Mouse (Mus musculus) heart, embryonic 15.5 days (tissue): ENCODE measurements at regions not wholly inside any gene's neighbourhood (a gene's known extent, or its start where the extent isn't known, plus 50 kb on each side); places are given as distances from the start of the nearest gene placed in this dataset.

ENCODE experiments used
- ATAC-seq: fragments of 200-750 bp; cut with Nextera tagmentation; replicated peaks from 2 replicates; pipeline ENCODE4 v1.8.0; 2017; ENCODE audit warnings: low read depth, moderate TSS enrichment; ENCODE audit not compliant: insufficient number of reproducible peaks, insufficient read depth, low FRiP score
- H3K27ac ChIP-seq: fragments of 300-500 bp; sonication (generic); 2 replicates; pipeline ENCODE4 v1.5.1; 2015; ENCODE audit warnings: mild to moderate bottlenecking, inconsistent platforms
- H3K27me3 ChIP-seq: fragments of 300-500 bp; sonication (generic); 2 replicates; pipeline ENCODE4 v1.6.1; 2015; ENCODE audit warnings: inconsistent platforms
- H3K36me3 ChIP-seq: fragments of 300-500 bp; sonication (generic); 2 replicates; pipeline ENCODE4 v1.6.1; 2015; ENCODE audit warnings: mild to moderate bottlenecking, inconsistent platforms
- H3K4me1 ChIP-seq: fragments of 300-500 bp; sonication (generic); replicated peaks from 2 replicates; pipeline ENCODE4 v1.6.1; 2015; ENCODE audit warnings: inconsistent platforms
- H3K4me2 ChIP-seq: fragments of 300-500 bp; sonication (generic); 2 replicates; pipeline ENCODE4 v1.6.1; 2015; ENCODE audit warnings: inconsistent platforms, mild to moderate bottlenecking, moderate library complexity
- H3K4me3 ChIP-seq: fragments of 300-500 bp; sonication (generic); 2 replicates; pipeline ENCODE4 v1.5.1; 2015; ENCODE audit warnings: mild to moderate bottlenecking, inconsistent platforms
- H3K9ac ChIP-seq: fragments of 300-500 bp; sonication (generic); 2 replicates; pipeline ENCODE4 v1.6.1; 2015; ENCODE audit warnings: mild to moderate bottlenecking, inconsistent platforms
- H3K9me3 ChIP-seq: fragments of 300-500 bp; sonication (generic); replicated peaks from 2 replicates; pipeline ENCODE4 v1.6.1; 2016; ENCODE audit warnings: inconsistent platforms
- WGBS: fragments of 180-500 bp; shearing (Covaris S2); methylation state at CpG from one replicate; pipeline ENCODE4 v1.1.7; 2015; ENCODE audit warnings: mixed read lengths; 5-methylcytosine and 5-hydroxymethylcytosine counted together

DNA sequence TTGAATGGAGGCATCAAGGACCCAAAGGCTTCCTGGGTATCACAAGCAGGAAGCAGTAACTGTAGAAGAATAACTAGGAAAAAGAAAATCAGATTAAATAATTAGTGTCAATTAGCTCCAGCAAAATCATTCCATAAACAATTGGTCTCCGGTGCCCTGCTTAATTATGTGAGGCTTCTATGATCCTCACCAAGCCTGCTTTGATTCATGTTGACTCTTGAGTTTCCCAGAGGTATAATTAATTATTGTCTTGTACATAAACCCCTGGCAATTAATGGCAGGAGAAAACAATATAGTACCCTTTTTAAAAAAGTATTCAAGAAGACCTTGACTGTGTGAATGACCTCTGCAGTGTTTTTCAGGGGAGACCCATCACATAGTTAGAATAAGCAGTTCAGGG lies 61.5 kb upstream of the Sp8 start:
- H3K9me3 ChIP-seq: no peaks in the 10 kb centered on the region
- no peaks in the 10 kb centered on the region for H3K36me3 ChIP-seq
- WGBS: 76% methylated on average over 1 of the region's 1 CpGs
- H3K4me3 ChIP-seq: no peak overlapping the region
- no peaks in the 10 kb centered on the region for H3K4me1 ChIP-seq
- H3K27me3 ChIP-seq: no peaks in the 10 kb centered on the region
- H3K27ac ChIP-seq: no peak overlapping the region
- no peak overlapping the region for H3K4me2 ChIP-seq
- no peak overlapping the region for H3K9ac ChIP-seq
- ATAC-seq: no peak

GRCm38 (mm10) chr12:118781978-118782377 lies 64.2 kb upstream of the Sp8 start:
- H3K9me3 ChIP-seq: no peaks in the 10 kb centered on the region
- WGBS: 78% methylated on average over 3 of the region's 3 CpGs

GRCm38 (mm10) chr12:118775463-118776064 lies 70.6 kb upstream of the Sp8 start:
- ATAC-seq: no peak
- 50% methylated on average over 1 of the region's 1 CpGs for WGBS
- Histone ChIP-seq H3K4me3 (no peak overlapping the region), H3K9me3 (no peaks in the 10 kb centered on the region), H3K9ac (no peak overlapping the region), H3K4me2 (no peak overlapping the region), H3K27me3 (no peaks in the 10 kb centered on the region), H3K36me3 (no peaks in the 10 kb centered on the region), H3K4me1 (peaks cover 5% of the 10 kb centered on the region; the same call in 1 of the 2 replicates), H3K27ac (no peak overlapping the region)

More at GRCm38 (mm10) chr12:118781978-118782377, 64.2 kb upstream of the Sp8 start:
- H3K27ac ChIP-seq: no peak overlapping the region
- H3K4me1 ChIP-seq: peaks cover 5% of the 10 kb centered on the region; the same call in 1 of the 2 replicates
- ATAC-seq: no peak
- H3K27me3 ChIP-seq: no peaks in the 10 kb centered on the region
- H3K4me3 ChIP-seq: no peak overlapping the region
- no peak overlapping the region for H3K9ac ChIP-seq
- no peak overlapping the region for H3K4me2 ChIP-seq
- H3K36me3 ChIP-seq: no peaks in the 10 kb centered on the region

DNA sequence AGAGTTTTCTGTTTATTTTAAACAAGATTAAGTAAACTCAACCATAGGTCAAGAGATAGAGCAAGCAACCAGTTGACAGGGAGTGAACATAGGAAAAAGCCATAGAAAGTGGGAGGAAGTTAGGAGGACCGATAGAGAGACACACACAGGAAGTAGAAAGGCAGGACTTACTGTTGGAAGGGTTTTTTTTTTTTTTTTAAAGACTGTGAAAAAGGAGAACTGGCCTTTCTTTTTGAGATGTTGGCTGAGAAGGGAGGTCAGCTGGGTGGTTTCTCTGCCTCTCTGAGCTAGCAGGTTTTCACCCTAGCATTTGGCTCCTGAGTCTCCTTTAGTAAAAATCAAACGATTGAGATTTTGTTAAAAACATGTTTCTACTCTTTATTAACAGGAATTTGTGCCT lies 73.3 kb upstream of the Sp8 start:
- H3K4me1 ChIP-seq: no peaks in the 10 kb centered on the region
- H3K4me2 ChIP-seq: no peak overlapping the region
- H3K27me3 ChIP-seq: no peaks in the 10 kb centered on the region
- H3K9ac ChIP-seq: no peak overlapping the region
- no peak for ATAC-seq
- WGBS: 62% methylated on average over 2 of the region's 2 CpGs
- no peak overlapping the region for H3K4me3 ChIP-seq
- H3K9me3 ChIP-seq: no peaks in the 10 kb centered on the region
- H3K27ac ChIP-seq: no peak overlapping the region
- H3K36me3 ChIP-seq: no peaks in the 10 kb centered on the region

GRCm38 (mm10) chr12:118766472-118766871 lies 79.7 kb upstream of the Sp8 start:
- no peak overlapping the region for H3K4me3 ChIP-seq
- H3K4me2 ChIP-seq: no peak overlapping the region
- WGBS: 67% methylated on average over 1 of the region's 1 CpGs
- H3K9ac ChIP-seq: no peak overlapping the region
- H3K4me1 ChIP-seq: no peaks in the 10 kb centered on the region
- no peaks in the 10 kb centered on the region for H3K36me3 ChIP-seq
- no peaks in the 10 kb centered on the region for H3K27me3 ChIP-seq
- H3K27ac ChIP-seq: no peak overlapping the region
- ATAC-seq: no peak
- H3K9me3 ChIP-seq: no peaks in the 10 kb centered on the region

DNA sequence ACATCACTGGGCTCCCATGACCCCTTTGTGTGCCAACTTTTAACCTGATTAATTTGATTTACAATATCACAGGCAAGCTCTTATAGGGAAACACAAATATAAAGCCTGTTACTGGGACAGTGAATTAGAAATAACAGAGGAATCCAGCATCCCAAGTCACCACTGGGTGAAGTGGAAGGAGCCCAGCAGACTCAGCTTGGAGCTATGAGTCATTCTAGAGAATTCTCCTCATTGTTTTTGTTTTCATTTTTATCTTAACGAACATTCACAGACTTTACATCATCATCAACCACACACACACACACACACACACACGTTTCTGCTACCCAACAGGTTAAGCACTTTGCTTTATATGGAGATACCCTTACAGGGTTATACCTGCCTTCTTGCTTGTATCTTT lies 92.1 kb upstream of the Sp8 start:
- Histone ChIP-seq H3K4me1 (no peaks in the 10 kb centered on the region), H3K27ac (no peak overlapping the region), H3K36me3 (no peaks in the 10 kb centered on the region), H3K27me3 (no peaks in the 10 kb centered on the region), H3K4me3 (no peak overlapping the region), H3K4me2 (no peak overlapping the region), H3K9ac (no peak overlapping the region), H3K9me3 (no peaks in the 10 kb centered on the region)
- ATAC-seq: no peak
- WGBS: 51% methylated on average over 2 of the region's 2 CpGs

DNA sequence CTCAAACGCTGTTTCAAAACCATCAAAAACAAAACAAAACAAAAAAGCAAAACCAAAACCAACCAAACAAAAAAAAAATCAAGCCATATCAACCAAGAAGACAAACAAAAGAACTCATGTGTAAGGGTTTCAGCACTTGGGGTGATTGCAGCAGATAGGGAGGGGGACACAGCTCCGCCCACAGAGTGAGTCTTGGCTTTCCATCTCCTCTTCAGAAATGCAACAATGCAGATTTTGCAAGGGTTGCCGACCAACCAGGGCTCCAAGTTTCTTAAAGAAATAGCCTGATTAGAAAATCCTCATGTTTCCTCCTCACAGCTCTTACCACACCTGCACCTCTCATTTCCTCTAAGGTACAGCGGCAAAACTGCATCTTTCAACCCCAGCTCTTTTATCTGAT lies 107.0 kb upstream of the Sp8 start:
- no peaks in the 10 kb centered on the region for H3K27me3 ChIP-seq
- no peak for ATAC-seq
- H3K4me1 ChIP-seq: no peaks in the 10 kb centered on the region
- H3K9me3 ChIP-seq: no peaks in the 10 kb centered on the region
- 61% methylated on average over 4 of the region's 4 CpGs for WGBS
- no peak overlapping the region for H3K27ac ChIP-seq
- H3K4me2 ChIP-seq: no peak overlapping the region
- no peaks in the 10 kb centered on the region for H3K36me3 ChIP-seq
- H3K9ac ChIP-seq: no peak overlapping the region
- H3K4me3 ChIP-seq: no peak overlapping the region

GRCm38 (mm10) chr12:118725891-118726290 lies 120.2 kb upstream of the Sp8 start:
- no peaks in the 10 kb centered on the region for H3K9me3 ChIP-seq

GRCm38 (mm10) chr12:118719878-118720573 lies 126.1 kb upstream of the Sp8 start:
- Histone ChIP-seq H3K4me2 (no peak overlapping the region), H3K9ac (no peak overlapping the region), H3K36me3 (no peaks in the 10 kb centered on the region), H3K27ac (no peak overlapping the region), H3K4me1 (no peaks in the 10 kb centered on the region), H3K27me3 (no peaks in the 10 kb centered on the region), H3K4me3 (no peak overlapping the region), H3K9me3 (no peaks in the 10 kb centered on the region)
- ATAC-seq: no peak
- WGBS: 77% methylated on average over 4 of the region's 4 CpGs

More at GRCm38 (mm10) chr12:118725891-118726290, 120.2 kb upstream of the Sp8 start:
- Histone ChIP-seq H3K4me3 (no peak overlapping the region), H3K4me2 (no peak overlapping the region), H3K9ac (no peak overlapping the region), H3K27ac (no peak overlapping the region), H3K4me1 (no peaks in the 10 kb centered on the region), H3K36me3 (no peaks in the 10 kb centered on the region), H3K27me3 (no peaks in the 10 kb centered on the region)
- 81% methylated on average over 4 of the region's 4 CpGs for WGBS
- ATAC-seq: no peak

DNA sequence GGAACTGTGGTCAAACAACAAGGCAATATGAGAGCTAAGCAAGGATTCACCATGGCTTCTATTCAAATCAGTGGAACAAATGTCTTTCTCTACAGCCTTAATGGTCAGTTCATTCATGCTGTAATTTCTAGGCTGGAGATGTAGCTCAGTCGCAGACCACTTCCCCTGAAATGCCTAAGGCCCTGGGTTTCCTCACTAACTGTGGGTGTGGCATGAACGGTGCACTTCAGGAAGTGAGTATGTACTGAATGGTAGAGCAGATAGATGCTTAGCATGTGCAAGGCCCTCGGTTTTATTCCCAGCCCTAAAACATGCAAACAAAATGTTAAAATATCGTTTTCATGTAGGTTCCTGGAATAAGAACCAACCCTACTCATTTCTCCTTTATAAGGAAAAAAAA lies 129.3 kb upstream of the Sp8 start:
- Histone ChIP-seq H3K4me3 (no peak overlapping the region), H3K4me2 (no peak overlapping the region), H3K9ac (no peak overlapping the region), H3K27me3 (no peaks in the 10 kb centered on the region), H3K4me1 (no peaks in the 10 kb centered on the region), H3K36me3 (no peaks in the 10 kb centered on the region), H3K9me3 (no peaks in the 10 kb centered on the region), H3K27ac (no peak overlapping the region)
- ATAC-seq: no peak
- WGBS: 64% methylated on average over 4 of the region's 4 CpGs

DNA sequence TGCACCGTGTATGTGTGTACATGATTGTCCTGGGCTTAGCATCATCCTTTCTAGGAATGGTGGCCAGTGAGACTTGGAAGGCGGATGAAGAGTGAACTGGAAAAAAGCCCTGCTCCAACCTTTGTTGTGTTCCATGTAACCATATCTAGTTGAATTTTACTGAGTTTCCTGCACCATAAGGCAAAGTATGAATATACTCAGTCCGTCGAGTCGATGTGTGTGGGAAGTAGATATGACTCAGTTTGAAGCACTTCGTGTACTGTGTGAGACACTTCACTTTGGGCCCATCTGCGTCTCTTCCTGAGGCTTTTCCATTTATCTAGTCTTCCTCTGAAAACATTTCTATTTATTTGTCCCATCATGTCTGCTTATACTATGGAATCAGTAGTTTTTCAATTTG lies 139.5 kb upstream of the Sp8 start:
- 87% methylated on average over 7 of the region's 7 CpGs for WGBS

DNA sequence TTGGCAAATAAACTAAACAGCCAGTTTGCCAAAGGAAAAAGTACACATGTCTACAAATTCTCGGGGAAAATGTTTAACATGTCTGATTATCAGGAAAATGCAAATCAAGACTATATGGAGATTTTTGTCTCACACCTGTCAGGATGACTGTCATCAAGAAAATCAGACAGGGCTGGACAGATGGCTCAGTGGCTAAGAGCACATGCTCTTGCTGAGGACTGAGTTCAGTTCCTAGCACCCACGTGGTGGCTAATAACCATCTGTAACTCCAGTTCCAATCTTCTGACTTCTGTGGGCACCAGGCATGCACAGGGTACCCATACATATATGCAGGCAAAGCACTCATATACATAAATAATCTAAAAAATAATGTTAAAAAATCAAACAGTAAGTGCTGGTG lies 141.3 kb upstream of the Sp8 start:
- Histone ChIP-seq H3K27me3 (no peaks in the 10 kb centered on the region), H3K27ac (no peak overlapping the region), H3K4me3 (no peak overlapping the region), H3K9me3 (no peaks in the 10 kb centered on the region), H3K4me1 (no peaks in the 10 kb centered on the region), H3K36me3 (no peaks in the 10 kb centered on the region), H3K4me2 (no peak overlapping the region), H3K9ac (no peak overlapping the region)
- 75% methylated on average over 2 of the region's 2 CpGs for WGBS
- ATAC-seq: no peak

More for the DNA sequence above, 139.5 kb upstream of the Sp8 start:
- Histone ChIP-seq H3K36me3 (no peaks in the 10 kb centered on the region), H3K27ac (no peak overlapping the region), H3K4me3 (no peak overlapping the region), H3K27me3 (no peaks in the 10 kb centered on the region), H3K9ac (no peak overlapping the region), H3K4me1 (no peaks in the 10 kb centered on the region), H3K9me3 (no peaks in the 10 kb centered on the region), H3K4me2 (no peak overlapping the region)
- no peak for ATAC-seq
